Mouse (Mus musculus): Measurements from ENCODE around the gene Lrrc27. TPM values are rescaled to one million over a fixed set of nuclear protein-coding genes. Genes with fewer than 3 reads are reported as not detected.

Lrrc27 gene
- polyA plus RNA-seq, 1 experiment: not detected

DNA sequence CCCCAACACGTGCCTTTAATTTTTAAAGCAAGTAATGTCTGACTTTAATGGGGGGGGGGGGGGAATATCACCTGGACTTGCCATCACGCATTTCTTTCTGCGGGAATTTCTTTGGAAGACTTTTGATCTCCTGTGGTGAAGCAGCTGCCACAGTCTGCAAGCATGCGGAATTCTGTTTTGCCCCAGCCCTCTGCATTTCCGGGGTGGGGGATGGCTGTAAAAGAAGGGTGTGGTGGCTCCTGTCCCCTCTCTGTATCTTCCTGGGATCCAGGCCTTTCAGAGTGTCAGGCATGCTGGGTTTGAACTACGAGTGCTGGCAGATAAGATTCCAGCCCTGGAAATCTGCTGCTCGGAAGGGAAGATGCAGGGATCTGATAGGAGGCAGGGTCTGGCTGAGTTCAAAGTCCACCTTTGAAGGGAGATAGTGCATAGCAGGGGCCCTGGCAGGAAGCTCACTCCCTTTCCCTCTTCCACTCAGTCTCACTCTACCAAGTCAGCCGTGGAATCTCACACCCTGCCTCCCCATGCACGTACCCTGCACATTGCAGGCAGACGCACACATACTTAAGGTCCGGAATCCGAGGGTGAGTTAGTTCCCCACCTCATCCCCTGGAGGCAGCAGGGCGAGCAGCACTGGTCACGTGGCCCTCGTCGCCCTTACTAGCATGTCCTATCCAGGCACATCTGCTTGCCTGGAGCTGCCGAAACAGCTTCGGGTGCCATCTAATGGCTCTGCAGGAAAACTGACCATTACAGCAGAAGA is 21.8 kb downstream of the Lrrc27 start:
- no peak overlapping the region for H3K4me3 ChIP-seq (replicated peaks; ENCODE audit: control insufficient read depth, low read depth, low read length)
- peaks cover 3% of the 10 kb centered on the region; the same call in 1 of the 2 replicates for H3K4me1 ChIP-seq (ENCODE audit: control insufficient read depth, insufficient read depth, low read length)
- 56% methylated on average over 18 of the region's 18 CpGs for WGBS
- TF ChIP-seq POLR2A (IDR thresholded peaks at IDR 0.05; ENCODE audit: borderline replicate concordance, control insufficient read depth, low read depth, low read length): no peak
- TF ChIP-seq CTCF (IDR thresholded peaks at IDR 0.05; ENCODE audit: control insufficient read depth, insufficient read depth, low read length): 0 out of 2 replicates have a peak, but pooled peaks have one; percentile 27
- H3K27ac ChIP-seq (ENCODE audit: control insufficient read depth, insufficient read depth, low read depth, low read length, poor library complexity): no peak overlapping the region

- H3K4me1 ChIP-seq (ENCODE audit: control insufficient read depth, insufficient read depth, low read length): peaks cover 3% of the 10 kb centered on the region; the same call in 1 of the 2 replicates
- TF ChIP-seq CTCF (IDR thresholded peaks at IDR 0.05; ENCODE audit: control insufficient read depth, insufficient read depth, low read length): no peak
- TF ChIP-seq POLR2A (IDR thresholded peaks at IDR 0.05; ENCODE audit: borderline replicate concordance, control insufficient read depth, low read depth, low read length): no peak
- 75% methylated on average over 12 of the region's 12 CpGs for WGBS
- no peak overlapping the region for H3K27ac ChIP-seq (ENCODE audit: control insufficient read depth, insufficient read depth, low read depth, low read length, poor library complexity)
- no peak overlapping the region for H3K4me3 ChIP-seq (replicated peaks; ENCODE audit: control insufficient read depth, low read depth, low read length)
Measured at GRCm38 (mm10) chr7:139235651-139236358, 23.0 kb downstream of the Lrrc27 start.

DNA sequence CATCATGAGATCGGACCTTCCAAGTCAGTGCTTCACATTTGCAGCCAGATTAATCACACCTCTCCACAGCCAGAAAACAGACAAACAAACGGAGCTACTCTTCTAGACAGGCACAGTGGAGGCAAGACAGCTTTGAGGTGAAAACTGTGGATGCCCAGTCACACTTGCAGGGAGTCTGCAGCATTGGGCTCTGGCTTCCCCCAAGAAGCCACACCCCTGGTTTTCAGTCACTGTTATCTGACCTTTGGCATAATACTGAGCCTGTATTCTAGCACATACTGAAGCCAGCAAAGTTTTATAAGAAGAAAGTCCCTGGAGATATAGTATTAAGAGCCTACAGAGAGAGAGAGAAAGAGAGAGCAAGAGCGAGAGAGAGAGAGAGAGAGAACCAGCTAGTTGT is 26.6 kb downstream of the Lrrc27 start:
- peaks cover 2% of the 10 kb centered on the region; the same call in 1 of the 2 replicates for H3K4me1 ChIP-seq (ENCODE audit: control insufficient read depth, insufficient read depth, low read length)
- WGBS: 65% methylated on average over 3 of the region's 3 CpGs
- no peak overlapping the region for H3K4me3 ChIP-seq (replicated peaks; ENCODE audit: control insufficient read depth, low read depth, low read length)
- TF ChIP-seq POLR2A (IDR thresholded peaks at IDR 0.05; ENCODE audit: borderline replicate concordance, control insufficient read depth, low read depth, low read length): no peak
- TF ChIP-seq CTCF (IDR thresholded peaks at IDR 0.05; ENCODE audit: control insufficient read depth, insufficient read depth, low read length): no peak
- no peak overlapping the region for H3K27ac ChIP-seq (ENCODE audit: control insufficient read depth, insufficient read depth, low read depth, low read length, poor library complexity)

DNA sequence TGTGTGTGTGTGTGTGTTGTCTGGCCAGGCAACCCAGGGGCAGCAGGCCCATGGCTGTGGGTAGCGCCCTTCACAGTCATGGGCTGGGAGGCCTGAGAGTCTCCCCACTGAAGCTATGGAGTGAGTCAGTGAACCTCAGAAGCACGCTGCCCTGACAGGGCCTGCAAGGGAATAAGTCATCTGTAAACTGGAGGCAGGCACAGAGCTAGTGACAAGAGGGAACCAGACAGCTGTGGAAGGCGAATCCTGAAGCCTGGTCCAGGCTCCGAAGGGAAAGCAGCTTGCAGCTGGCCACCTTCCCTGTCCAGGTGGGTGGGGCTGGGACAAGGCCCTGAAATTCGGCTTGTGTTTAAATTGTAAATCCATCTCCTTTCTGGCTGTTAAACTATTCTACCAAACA is 33.3 kb downstream of the Lrrc27 start:
- TF ChIP-seq POLR2A (IDR thresholded peaks at IDR 0.05; ENCODE audit: borderline replicate concordance, control insufficient read depth, low read depth, low read length) (no peak), CTCF (IDR thresholded peaks at IDR 0.05; ENCODE audit: control insufficient read depth, insufficient read depth, low read length) (no peak)
- H3K27ac ChIP-seq (ENCODE audit: control insufficient read depth, insufficient read depth, low read depth, low read length, poor library complexity): no peak overlapping the region
- H3K4me1 ChIP-seq (ENCODE audit: control insufficient read depth, insufficient read depth, low read length): no peaks in the 10 kb centered on the region
- WGBS: 80% methylated on average over 5 of the region's 5 CpGs
- H3K4me3 ChIP-seq (replicated peaks; ENCODE audit: control insufficient read depth, low read depth, low read length): no peak overlapping the region

DNA sequence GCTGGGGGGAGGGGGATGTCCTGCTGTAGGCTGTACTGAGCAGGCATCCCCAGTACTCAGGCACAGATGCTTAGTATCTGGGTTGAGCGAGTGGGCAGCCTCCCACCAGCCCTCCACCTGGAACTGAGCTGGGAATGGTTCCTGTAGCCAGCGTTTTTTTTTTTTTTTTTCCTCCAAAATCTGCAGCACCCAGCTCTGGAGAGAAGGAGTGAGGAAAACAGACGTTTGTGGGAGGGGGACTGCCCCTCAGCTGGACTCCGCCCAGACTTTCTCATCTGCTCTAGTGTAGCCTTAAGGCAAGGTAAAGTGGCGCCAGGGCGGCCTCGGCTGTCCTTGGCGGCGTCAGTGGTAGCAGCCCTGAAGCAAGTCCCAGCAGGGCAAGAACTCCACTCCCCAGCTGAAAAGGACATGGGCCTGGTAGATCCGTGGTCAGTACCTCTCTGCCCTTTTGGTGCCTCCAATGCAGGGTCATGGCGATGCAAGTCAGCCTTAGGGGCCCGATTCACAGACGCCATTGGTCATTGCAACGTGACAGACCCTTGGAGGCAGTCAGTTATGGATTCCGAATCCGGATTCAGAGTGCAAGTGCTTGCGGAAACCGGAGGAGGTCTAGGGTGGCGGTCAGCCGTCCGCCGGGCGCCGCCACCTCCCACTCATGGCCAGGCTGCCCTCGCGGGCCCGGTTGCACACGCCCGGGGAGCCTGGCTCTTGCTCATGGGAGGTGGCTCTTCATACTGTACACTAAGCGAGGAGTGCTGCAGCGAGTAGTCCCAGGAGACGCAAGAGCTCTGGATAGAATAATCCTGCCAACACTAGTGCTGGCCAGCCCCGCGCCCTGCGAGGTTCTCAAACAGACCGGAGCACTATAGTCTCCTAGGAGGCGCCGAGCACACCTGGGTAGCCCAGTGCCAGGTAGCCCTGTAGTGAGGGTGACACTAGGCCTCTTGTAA is 34.4 kb downstream of the Lrrc27 start:
- Histone ChIP-seq H3K4me1 (ENCODE audit: control insufficient read depth, insufficient read depth, low read length) (no peaks in the 10 kb centered on the region), H3K4me3 (replicated peaks; ENCODE audit: control insufficient read depth, low read depth, low read length) (peak overlapping the region; percentile 70), H3K27ac (ENCODE audit: control insufficient read depth, insufficient read depth, low read depth, low read length, poor library complexity) (peak overlapping the region; percentile 87)
- 49% methylated on average over 38 of the region's 38 CpGs for WGBS
- TF ChIP-seq CTCF (IDR thresholded peaks at IDR 0.05; ENCODE audit: control insufficient read depth, insufficient read depth, low read length): no peak
- TF ChIP-seq POLR2A (IDR thresholded peaks at IDR 0.05; ENCODE audit: borderline replicate concordance, control insufficient read depth, low read depth, low read length): no peak

DNA sequence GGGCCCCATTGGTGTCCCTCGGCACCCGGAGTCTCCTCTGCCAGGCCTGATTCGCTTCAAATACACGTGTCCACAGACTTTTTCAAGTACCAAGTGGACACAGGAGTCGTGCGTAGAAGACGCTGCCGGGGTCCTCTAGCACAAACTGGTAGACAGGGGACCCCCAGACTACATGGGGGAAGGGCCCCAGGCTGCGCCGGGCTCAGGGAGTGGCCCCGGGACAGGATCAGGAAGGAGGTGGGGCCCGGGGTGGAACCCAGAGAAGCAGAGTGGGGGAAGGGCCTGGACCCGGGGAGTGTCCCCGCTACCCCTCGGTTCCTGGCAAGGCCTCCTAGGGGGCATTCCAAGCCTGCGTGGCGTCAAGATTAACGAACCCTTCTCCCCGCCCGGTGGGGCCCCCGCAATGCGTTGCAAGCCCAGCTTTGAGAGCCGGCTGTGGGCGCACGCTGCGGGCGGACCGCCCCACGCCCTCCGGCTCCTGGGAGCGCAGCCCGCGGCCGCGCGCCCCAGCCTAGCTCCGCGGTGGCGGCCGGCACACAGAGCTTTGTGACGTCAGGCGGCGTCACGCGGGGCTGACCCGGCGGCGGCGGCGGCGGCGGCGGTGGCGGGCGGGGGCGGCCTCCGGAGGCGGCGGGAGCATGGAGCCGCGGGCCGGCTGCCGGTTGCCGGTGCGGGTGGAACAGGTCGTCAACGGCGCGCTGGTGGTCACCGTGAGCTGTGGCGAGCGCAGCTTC is 35.3 kb downstream of the Lrrc27 start, which contains the start of gene Pwwp2b:
Gene Pwwp2b (plus strand): TSS at position 602 of the 734 bp plus-strand sequence.
- peak within 1 kb of the TSS; percentile 87 for H3K27ac ChIP-seq (ENCODE audit: control insufficient read depth, insufficient read depth, low read depth, low read length, poor library complexity)
- TF ChIP-seq CTCF (IDR thresholded peaks at IDR 0.05; ENCODE audit: control insufficient read depth, insufficient read depth, low read length): no peak
- TF ChIP-seq POLR2A (IDR thresholded peaks at IDR 0.05; ENCODE audit: borderline replicate concordance, control insufficient read depth, low read depth, low read length): peak; percentile 39; the same call in 1 of the 2 replicates
- under 1% methylated on average over 71 of the region's 72 CpGs for WGBS
- H3K4me3 ChIP-seq (replicated peaks; ENCODE audit: control insufficient read depth, low read depth, low read length): peak within 1 kb of the TSS; percentile 82
- H3K4me1 ChIP-seq (ENCODE audit: control insufficient read depth, insufficient read depth, low read length): no peaks in the 10 kb centered on the region

Data from bone marrow, adult 2 months (tissue).